In the genomic region with DNA sequence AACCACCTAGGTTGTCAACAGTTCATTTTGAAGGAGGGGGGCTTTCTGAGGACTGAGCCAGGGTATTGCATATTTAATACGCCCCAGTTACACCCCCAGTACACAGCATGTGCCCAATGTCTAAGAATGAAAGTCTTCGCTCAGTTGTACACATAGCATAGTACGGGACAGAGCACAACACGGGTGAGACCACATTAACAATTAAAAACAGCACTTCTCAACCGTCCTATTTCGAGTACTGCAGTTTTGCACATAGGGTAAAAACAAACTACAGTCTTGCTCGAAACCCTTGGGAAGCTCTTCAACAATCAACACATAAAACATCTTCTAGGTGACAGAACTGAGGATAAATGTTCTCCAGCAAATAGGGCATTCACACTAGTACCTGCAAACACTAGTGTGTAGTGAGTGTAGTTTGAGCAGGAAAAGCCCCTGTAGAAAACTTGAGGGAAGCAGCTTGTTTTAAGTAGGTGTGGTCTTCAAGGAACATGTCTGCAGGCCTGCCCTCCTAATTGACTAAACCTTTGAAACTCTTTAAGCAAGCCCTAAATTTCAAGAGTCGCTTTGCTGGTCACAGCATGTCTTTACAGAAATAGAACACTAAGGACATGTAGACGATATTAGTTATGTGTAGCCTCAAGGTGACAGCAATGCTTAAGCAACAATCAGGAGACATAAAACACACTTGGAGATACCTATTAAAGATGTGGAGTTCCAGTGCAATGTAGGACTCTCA, we compare ENCODE assay signal across 11 mouse cellular contexts. TPM values are rescaled to one million over a fixed set of nuclear protein-coding genes. Genes with fewer than 3 reads are reported as not detected.
DNase-seq lines count a peak whose midpoint lies in the region; ATAC-seq lines count a peak whose summit lies in the region.
"Had no signal": no experiment of that assay in that cellular context is flagged by ENCODE, and none has a peak within 500 bp of the region (broad histone marks: within the 10 kb centered on the region; RNA-seq: fewer than 3 reads in every experiment).

TSS of gene Msh4 (minus strand) at position 3 of the 736 bp plus-strand sequence.

- WGBS in hindbrain, embryonic 11.5 days: 86% methylated on average over 9 of the region's 9 CpGs
- WGBS in hindbrain, embryonic 10.5 days: 88% methylated on average over 9 of the region's 9 CpGs
- 86% methylated on average over 9 of the region's 9 CpGs for WGBS in neural tube, embryonic 11.5 days

- peaks cover 19% of the 10 kb centered on the region for H3K36me3 ChIP-seq in hindbrain, embryonic 11.5 days (ENCODE audit: control insufficient read depth, insufficient read depth, low read length)
- H3K36me3 ChIP-seq in hindbrain, embryonic 10.5 days: peaks cover 83% of the 10 kb centered on the region
- H3K36me3 ChIP-seq in neural tube, embryonic 11.5 days (ENCODE audit: control insufficient read depth, insufficient read depth, low read length): peaks cover 18% of the 10 kb centered on the region

- H3K4me3 ChIP-seq in hindbrain, embryonic 11.5 days (ENCODE audit: low read depth, low read length): no peak within 1 kb of the TSS
- H3K4me3 ChIP-seq in hindbrain, embryonic 10.5 days: no peak within 1 kb of the TSS
- H3K4me3 ChIP-seq in neural tube, embryonic 11.5 days (ENCODE audit: low read depth, low read length): no peak within 1 kb of the TSS
- H3K4me3 ChIP-seq: limb, embryonic 13.5 days had no signal

- no peaks in the 10 kb centered on the region for H3K9me3 ChIP-seq in hindbrain, embryonic 11.5 days (ENCODE audit: control insufficient read depth, low read length)
- H3K9me3 ChIP-seq in hindbrain, embryonic 10.5 days: no peaks in the 10 kb centered on the region
- H3K9me3 ChIP-seq in neural tube, embryonic 11.5 days (ENCODE audit: control insufficient read depth, low read length): no peaks in the 10 kb centered on the region
- H3K9me3 ChIP-seq: limb, embryonic 13.5 days had no signal

- DNase-seq in hindbrain, embryonic 11.5 days (ENCODE audit: low spot score): no peak
- DNase-seq in hindbrain, embryonic 10.5 days (ENCODE audit: low spot score): no peak
- DNase-seq in neural tube, embryonic 11.5 days (ENCODE audit: low spot score): no peak
- DNase-seq in neural tube, embryonic 10.5 days (ENCODE audit: extremely low spot score, low spot score): no peak
- peak; percentile 59 for DNase-seq in fat pad, adult 2 months (ENCODE audit: extremely low read depth, low read depth, low spot score)
- DNase-seq in spleen, adult 18-20 months: no peak
- no peak for DNase-seq in thymus, postnatal 14 days
- DNase-seq: adrenal gland, adult 8-10 months; lung, postnatal 36 days; right cerebral cortex, adult 18-20 months had no signal

- no peak within 1 kb of the TSS for H3K4me2 ChIP-seq in hindbrain, embryonic 11.5 days (replicated peaks; ENCODE audit: low read depth, low read length)
- H3K4me2 ChIP-seq in neural tube, embryonic 11.5 days (ENCODE audit: low read depth): no peak within 1 kb of the TSS
- H3K4me2 ChIP-seq: limb, embryonic 13.5 days had no signal

- peaks cover 7% of the 10 kb centered on the region; the same call in 1 of the 2 replicates for H3K4me1 ChIP-seq in hindbrain, embryonic 11.5 days (replicated peaks; ENCODE audit: control insufficient read depth, insufficient read depth, low read length)
- peaks cover 30% of the 10 kb centered on the region for H3K4me1 ChIP-seq in hindbrain, embryonic 10.5 days (replicated peaks)
- peaks cover 7% of the 10 kb centered on the region for H3K4me1 ChIP-seq in neural tube, embryonic 11.5 days (ENCODE audit: control insufficient read depth, insufficient read depth, low read length)

- no peaks in the 10 kb centered on the region for H3K27me3 ChIP-seq in hindbrain, embryonic 11.5 days (ENCODE audit: control insufficient read depth, insufficient read depth, low read length)
- no peaks in the 10 kb centered on the region for H3K27me3 ChIP-seq in hindbrain, embryonic 10.5 days (ENCODE audit: insufficient read depth, poor library complexity, severe bottlenecking)
- H3K27me3 ChIP-seq in neural tube, embryonic 11.5 days (ENCODE audit: control insufficient read depth, insufficient read depth, low read length): no peaks in the 10 kb centered on the region
- H3K27me3 ChIP-seq: limb, embryonic 13.5 days had no signal

- ATAC-seq in hindbrain, embryonic 11.5 days (ENCODE audit: low FRiP score): peak; percentile 25; the same call in 1 of the 2 replicates
- peak; percentile 20; the same call in 1 of the 2 replicates for ATAC-seq in neural tube, embryonic 11.5 days (ENCODE audit: insufficient read depth, low FRiP score, low TSS enrichment)

- H3K27ac ChIP-seq in hindbrain, embryonic 11.5 days (ENCODE audit: low read depth, low read length): no peak within 1 kb of the TSS
- no peak within 1 kb of the TSS for H3K27ac ChIP-seq in hindbrain, embryonic 10.5 days
- no peak within 1 kb of the TSS for H3K27ac ChIP-seq in neural tube, embryonic 11.5 days (ENCODE audit: low read depth, low read length)
- H3K27ac ChIP-seq: limb, embryonic 13.5 days had no signal

- H3K9ac ChIP-seq in hindbrain, embryonic 11.5 days (ENCODE audit: low read depth, low read length): no peak within 1 kb of the TSS
- no peak within 1 kb of the TSS for H3K9ac ChIP-seq in neural tube, embryonic 11.5 days (ENCODE audit: low read length)
- H3K9ac ChIP-seq: limb, embryonic 13.5 days had no signal

RNA-seq across cellular contexts. Expression of gene Msh4, which starts in this region (rescaled TPM):
- 0.05 and 0.08 TPM in 2 replicates for polyA plus RNA-seq in hindbrain, embryonic 11.5 days (2014; fragmentation: Nextera tagmentation; extraction: Ambion mirVana)
- 0.09 and 0.10 TPM in 2 replicates for polyA plus RNA-seq in hindbrain, embryonic 10.5 days (2016; fragmentation: Nextera tagmentation; extraction: Ambion mirVana)
- 0.07 and 0.12 TPM in 2 replicates for polyA plus RNA-seq in neural tube, embryonic 11.5 days (2014; fragmentation: Nextera tagmentation; extraction: Ambion mirVana)

Comparison
In these comparisons a context has a peak if more than half of its experiments do, and no peak if none do; other contexts are left out.
1. Peak in ATAC-seq in hindbrain, embryonic 11.5 days; RNA of the gene not detected or under 1 TPM.
2. Peak in ATAC-seq in neural tube, embryonic 11.5 days; RNA of the gene not detected or under 1 TPM.